Mouse (Mus musculus): Measurements from ENCODE around the gene Casp7.

DNA sequence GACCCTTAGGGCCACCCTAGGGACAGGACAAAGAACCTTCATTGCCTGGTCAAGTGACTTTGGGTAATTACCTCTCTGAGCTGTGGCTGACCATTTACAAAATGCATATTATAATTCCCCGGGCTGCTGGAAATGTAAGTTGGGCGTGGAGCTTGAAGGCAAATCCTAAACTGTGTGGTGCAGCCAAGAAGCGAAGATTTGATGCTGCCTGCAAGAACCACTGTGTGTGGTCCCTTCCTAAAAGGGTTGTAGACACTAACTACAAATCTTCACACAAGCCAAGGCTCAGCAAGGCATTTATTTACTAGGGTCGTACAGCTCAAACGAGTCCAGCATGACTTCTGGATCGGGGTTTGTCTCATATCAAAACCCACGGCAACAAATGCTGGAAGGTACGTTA is 32.4 kb upstream of the Casp7 start:
- no peak for TF ChIP-seq EP300 (optimal IDR thresholded peaks at IDR 0.05)
- no peak for TF ChIP-seq CTCF (IDR thresholded peaks at IDR 0.05; ENCODE audit: low read depth)
